Mouse (Mus musculus): ENCODE data around the gene Hist1h2ak. TPM values are rescaled to one million over a fixed set of nuclear protein-coding genes. Genes with fewer than 3 reads are reported as not detected.

Hist1h2ak gene
- polyA plus RNA-seq (2021; fragmentation: Nextera tagmentation), result 1.2 TPM in 1 of 2 replicates, not detected in the other
- long read RNA-seq, experiment 1, result 0 reads
- long read RNA-seq, experiment 2, result 0 reads

DNA sequence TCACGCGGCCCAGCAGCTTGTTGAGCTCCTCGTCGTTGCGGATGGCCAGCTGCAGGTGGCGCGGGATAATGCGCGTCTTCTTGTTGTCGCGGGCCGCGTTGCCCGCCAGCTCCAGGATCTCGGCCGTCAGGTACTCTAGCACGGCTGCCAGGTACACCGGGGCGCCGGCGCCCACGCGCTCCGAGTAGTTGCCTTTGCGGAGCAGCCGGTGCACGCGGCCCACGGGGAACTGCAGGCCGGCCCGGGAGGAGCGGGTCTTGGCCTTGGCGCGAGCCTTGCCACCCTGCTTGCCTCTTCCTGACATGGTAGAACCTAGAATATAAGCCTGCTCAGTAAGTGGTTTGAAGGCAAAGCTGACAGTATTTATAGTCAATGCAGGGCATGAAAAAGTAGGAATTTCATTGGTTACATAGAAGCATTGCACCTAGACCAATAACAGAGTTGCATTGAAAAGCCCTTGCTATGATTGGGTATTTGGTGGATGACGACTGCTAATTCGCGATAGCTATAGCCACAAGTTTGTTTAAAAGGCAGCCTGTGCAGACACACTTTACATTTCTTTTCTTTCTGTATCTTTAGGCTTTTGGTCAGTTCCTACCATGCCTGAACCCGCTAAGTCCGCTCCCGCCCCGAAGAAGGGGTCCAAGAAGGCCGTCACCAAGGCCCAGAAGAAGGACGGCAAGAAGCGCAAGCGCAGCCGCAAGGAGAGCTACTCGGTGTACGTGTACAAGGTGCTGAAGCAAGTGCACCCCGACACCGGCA lies at the start of gene Hist1h2ak, which contains the start of gene Hist1h2bn:
Gene Hist1h2ak (minus strand): TSS at position 304 of the 762 bp plus-strand sequence.
Gene Hist1h2bn (plus strand): TSS at position 600 of the 762 bp plus-strand sequence.

GRCm38 (mm10) chr13:21786899-21787629 lies 33.4 kb upstream of the Hist1h2ak start, which contains the start of the genes Hist1h2an and Hist1h2bp:
Gene Hist1h2an, minus strand, starts transcription at chr13:21787218.
Gene Hist1h2bp, plus strand, starts transcription at chr13:21787461.

GRCm38 (mm10) chr13:21783255-21783617 lies 29.6 kb upstream of the Hist1h2ak start, which contains the start of gene Hist1h3i:
Gene Hist1h3i, minus strand, starts transcription at chr13:21783370.

DNA sequence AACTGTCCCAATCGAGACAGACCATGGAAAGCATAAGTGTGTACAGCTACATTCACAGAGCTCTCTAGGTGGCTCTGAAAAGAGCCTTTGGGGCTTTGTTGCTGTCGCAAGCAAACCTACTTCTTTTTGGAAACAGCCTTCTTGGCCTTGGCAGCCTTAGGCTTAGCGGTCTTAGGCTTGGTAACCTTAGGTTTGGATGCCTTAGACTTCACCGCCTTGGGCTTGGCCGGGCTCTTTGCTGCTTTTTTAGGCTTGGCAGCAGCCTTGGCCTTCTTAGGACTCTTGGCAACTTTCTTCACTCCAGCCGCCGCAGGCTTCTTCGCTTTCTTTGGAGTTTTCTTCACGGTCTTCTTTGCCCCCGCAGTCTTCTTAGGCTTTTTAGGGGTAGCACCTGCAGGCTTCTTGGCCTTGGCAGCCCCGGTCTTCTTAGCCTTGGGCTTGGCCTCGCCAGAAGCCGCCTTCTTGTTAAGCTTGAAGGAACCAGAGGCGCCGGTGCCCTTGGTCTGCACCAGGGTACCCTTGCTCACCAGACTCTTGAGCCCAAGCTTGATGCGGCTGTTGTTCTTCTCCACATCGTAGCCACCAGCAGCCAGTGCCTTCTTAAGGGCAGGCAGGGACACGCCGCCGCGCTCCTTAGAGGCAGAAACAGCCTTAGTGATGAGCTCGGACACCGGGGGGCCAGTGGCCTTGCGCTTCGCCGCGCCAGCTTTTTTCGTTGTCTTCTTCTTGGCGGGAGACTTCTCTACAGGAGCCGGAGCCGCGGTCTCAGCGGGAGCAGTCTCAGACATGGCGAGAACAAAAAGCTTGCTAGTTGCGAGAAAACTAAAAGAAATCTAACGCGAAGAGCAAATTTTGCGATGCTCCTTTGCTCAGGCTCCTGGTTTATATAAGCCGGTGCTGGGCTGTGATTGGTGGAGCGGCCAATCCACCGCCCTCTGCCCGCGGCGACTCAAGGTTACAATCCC lies 26.4 kb upstream of the Hist1h2ak start, which contains the start of gene Hist1h1b:
Gene Hist1h1b (minus strand): TSS at position 859 of the 965 bp plus-strand sequence.

DNA sequence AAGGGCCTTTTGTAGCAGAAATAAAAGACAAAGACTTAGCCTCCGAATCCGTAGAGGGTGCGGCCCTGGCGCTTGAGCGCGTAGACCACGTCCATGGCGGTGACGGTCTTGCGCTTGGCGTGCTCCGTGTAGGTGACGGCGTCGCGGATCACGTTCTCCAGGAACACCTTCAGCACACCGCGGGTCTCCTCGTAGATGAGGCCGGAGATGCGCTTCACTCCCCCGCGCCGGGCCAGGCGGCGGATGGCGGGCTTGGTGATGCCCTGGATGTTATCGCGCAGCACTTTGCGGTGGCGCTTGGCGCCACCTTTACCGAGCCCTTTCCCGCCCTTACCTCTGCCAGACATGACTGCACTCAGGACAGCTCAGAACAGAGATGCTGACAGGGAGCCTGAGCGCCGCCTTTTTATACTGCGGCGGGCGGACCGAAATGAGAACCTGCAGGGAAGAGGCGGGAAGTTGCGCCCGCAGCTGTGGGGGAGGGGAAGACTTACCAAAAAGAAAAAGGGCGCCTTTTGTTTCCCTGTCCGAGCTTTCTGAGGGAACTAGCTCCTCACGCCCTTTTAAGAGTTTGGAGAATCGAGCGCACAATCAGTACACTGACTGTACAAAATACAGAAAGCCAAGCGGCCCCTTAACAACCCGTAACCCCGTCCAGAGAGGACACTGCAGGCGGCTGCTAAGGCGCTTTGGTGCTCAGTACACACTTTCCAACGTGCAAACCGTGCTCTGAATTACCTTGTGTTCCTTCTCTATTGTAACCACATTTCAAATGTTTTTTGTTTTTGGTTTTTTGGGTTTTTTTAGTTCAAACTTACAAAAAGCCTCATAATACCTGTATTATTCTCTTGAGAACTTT lies 3.2 kb downstream of the Hist1h2ak start, which contains the start of gene Hist1h4k:
Gene Hist1h4k (minus strand): TSS at position 347 of the 859 bp plus-strand sequence.

GRCm38 (mm10) chr13:21734906-21735767 lies 18.5 kb downstream of the Hist1h2ak start, which contains the start of gene Hist1h4j:
Gene Hist1h4j, plus strand, starts transcription at chr13:21735064.

GRCm38 (mm10) chr13:21721757-21722372 lies 31.8 kb downstream of the Hist1h2ak start, which contains the start of gene Hist1h2bm:
Gene Hist1h2bm, plus strand, starts transcription at chr13:21722044.

GRCm38 (mm10) chr13:21717397-21718357 lies 36.0 kb downstream of the Hist1h2ak start, which contains the start of gene Hist1h3h:
Gene Hist1h3h, plus strand, starts transcription at chr13:21717659.

DNA sequence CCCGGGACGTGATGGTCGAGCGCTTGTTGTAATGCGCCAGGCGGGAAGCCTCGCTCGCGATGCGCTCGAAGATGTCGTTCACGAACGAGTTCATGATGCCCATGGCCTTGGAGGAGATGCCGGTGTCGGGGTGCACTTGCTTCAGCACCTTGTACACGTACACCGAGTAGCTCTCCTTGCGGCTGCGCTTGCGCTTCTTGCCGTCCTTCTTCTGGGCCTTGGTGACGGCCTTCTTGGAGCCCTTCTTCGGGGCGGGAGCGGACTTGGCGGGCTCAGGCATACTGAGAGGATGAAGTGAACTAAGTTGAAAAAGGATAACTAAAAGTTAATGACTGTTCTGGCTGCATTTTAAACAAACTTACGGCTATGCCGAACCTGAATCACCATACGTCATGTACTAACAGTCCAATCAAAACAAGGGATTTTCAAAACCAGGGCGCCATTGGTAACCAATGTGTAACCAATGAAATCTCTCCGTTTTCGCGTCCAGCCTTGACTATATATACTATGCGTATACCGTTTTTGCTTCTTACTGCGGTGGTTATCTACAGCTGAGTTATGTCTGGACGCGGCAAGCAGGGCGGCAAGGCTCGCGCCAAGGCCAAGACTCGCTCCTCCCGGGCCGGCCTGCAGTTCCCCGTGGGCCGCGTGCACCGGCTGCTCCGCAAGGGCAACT lies 37.6 kb downstream of the Hist1h2ak start, which contains the start of the genes Hist1h2bl and Hist1h2ai:
Gene Hist1h2bl (minus strand): TSS at position 280 of the 676 bp plus-strand sequence.
Gene Hist1h2ai (plus strand): TSS at position 559 of the 676 bp plus-strand sequence.

Small RNA genes within 50 kb of the gene (microRNA-seq; reads per million reads assigned to microRNA genes)
- gene Gm44346 (not detected), gene Gm44357 (not detected), gene Gm44367 (not detected), gene Gm44454 (not detected)

Other genes starting within 250 kb of the Hist1h2ak start
- 1.6 and 2.7 TPM in 2 replicates for gene Zkscan8, start 222.7 kb downstream of the Hist1h2ak start, polyA plus RNA-seq (2021; fragmentation: Nextera tagmentation)
- 0.10 TPM in 1 of 2 replicates, not detected in the other for gene Olfr1366, start 211.0 kb downstream of the Hist1h2ak start, polyA plus RNA-seq (2021; fragmentation: Nextera tagmentation)
- gene Olfr1535, start 193.9 kb downstream of the Hist1h2ak start, polyA plus RNA-seq (2021; fragmentation: Nextera tagmentation), result 0.06 TPM in 1 of 2 replicates, not detected in the other
- gene Olfr1364, start 172.1 kb downstream of the Hist1h2ak start, polyA plus RNA-seq (2021; fragmentation: Nextera tagmentation), result not detected in 2 replicates
- gene Olfr1362, start 139.8 kb downstream of the Hist1h2ak start, polyA plus RNA-seq (2021; fragmentation: Nextera tagmentation), result not detected in 2 replicates
- gene Olfr11, start 111.3 kb downstream of the Hist1h2ak start, polyA plus RNA-seq (2021; fragmentation: Nextera tagmentation), result not detected in 2 replicates
- not detected in 2 replicates for gene Olfr1361, start 90.4 kb downstream of the Hist1h2ak start, polyA plus RNA-seq (2021; fragmentation: Nextera tagmentation)
- gene Olfr1360, start 76.4 kb downstream of the Hist1h2ak start, polyA plus RNA-seq (2021; fragmentation: Nextera tagmentation), result not detected in 2 replicates
- gene Olfr1359, start 55.7 kb downstream of the Hist1h2ak start, polyA plus RNA-seq (2021; fragmentation: Nextera tagmentation), result not detected in 2 replicates
- gene Hist1h2bl, start 37.7 kb downstream of the Hist1h2ak start, polyA plus RNA-seq (2021; fragmentation: Nextera tagmentation), result 0.80 and 1.4 TPM in 2 replicates
- gene Hist1h2ai, start 37.4 kb downstream of the Hist1h2ak start, polyA plus RNA-seq (2021; fragmentation: Nextera tagmentation), result 1.4 TPM in 1 of 2 replicates, not detected in the other
- gene Hist1h3h, start 36.2 kb downstream of the Hist1h2ak start, polyA plus RNA-seq (2021; fragmentation: Nextera tagmentation), result not detected in 2 replicates
- gene Hist1h2bm, start 31.8 kb downstream of the Hist1h2ak start, polyA plus RNA-seq (2021; fragmentation: Nextera tagmentation), result 0.44 TPM in 1 of 2 replicates, not detected in the other
- 1.3 and 2.3 TPM in 2 replicates for gene Hist1h4j, start 18.8 kb downstream of the Hist1h2ak start, polyA plus RNA-seq (2021; fragmentation: Nextera tagmentation)
- 3.9 and 4.5 TPM in 2 replicates for gene Hist1h4k, start 3.3 kb downstream of the Hist1h2ak start, polyA plus RNA-seq (2021; fragmentation: Nextera tagmentation)
- gene Hist1h2bn, start 296 bp upstream of the Hist1h2ak start, polyA plus RNA-seq (2021; fragmentation: Nextera tagmentation), result 1.3 and 2.1 TPM in 2 replicates
- 0.41 and 1.0 TPM in 2 replicates for gene Hist1h1b, start 26.8 kb upstream of the Hist1h2ak start, polyA plus RNA-seq (2021; fragmentation: Nextera tagmentation)
- gene Hist1h3i, start 29.5 kb upstream of the Hist1h2ak start, polyA plus RNA-seq (2021; fragmentation: Nextera tagmentation), result 1.8 and 4.4 TPM in 2 replicates
- not detected in 2 replicates for gene Hist1h2an, start 33.4 kb upstream of the Hist1h2ak start, polyA plus RNA-seq (2021; fragmentation: Nextera tagmentation)
- gene Hist1h2bp, start 33.6 kb upstream of the Hist1h2ak start, polyA plus RNA-seq (2021; fragmentation: Nextera tagmentation), result not detected in 2 replicates
- gene Hist1h2bq, start 56.4 kb upstream of the Hist1h2ak start, polyA plus RNA-seq (2021; fragmentation: Nextera tagmentation), result 1.3 and 1.5 TPM in 2 replicates
- not detected in 2 replicates for gene Hist1h2ao, start 56.6 kb upstream of the Hist1h2ak start, polyA plus RNA-seq (2021; fragmentation: Nextera tagmentation)
- 3.4 and 7.0 TPM in 2 replicates for gene Hist1h4m, start 57.9 kb upstream of the Hist1h2ak start, polyA plus RNA-seq (2021; fragmentation: Nextera tagmentation)
- 2.8 and 2.9 TPM in 2 replicates for gene Hist1h4n, start 78.4 kb upstream of the Hist1h2ak start, polyA plus RNA-seq (2021; fragmentation: Nextera tagmentation)
- 64.1 and 77.9 TPM in 2 replicates for gene Hist1h2ap, start 79.7 kb upstream of the Hist1h2ak start, polyA plus RNA-seq (2021; fragmentation: Nextera tagmentation)
- gene Hist1h2br, start 79.9 kb upstream of the Hist1h2ak start, polyA plus RNA-seq (2021; fragmentation: Nextera tagmentation), result 1.2 TPM in 1 of 2 replicates, not detected in the other
- gene Zfp184, start 191.3 kb upstream of the Hist1h2ak start, polyA plus RNA-seq (2021; fragmentation: Nextera tagmentation), result 0.98 and 1.5 TPM in 2 replicates
- gene Pom121l2, start 227.4 kb upstream of the Hist1h2ak start, polyA plus RNA-seq (2021; fragmentation: Nextera tagmentation), result 0.09 TPM in 1 of 2 replicates, not detected in the other